Mouse (Mus musculus): Measurements from ENCODE around the gene Gm49366. TPM values are rescaled to one million over a fixed set of nuclear protein-coding genes. Genes with fewer than 3 reads are reported as not detected.
"Not testable (repeated sequence)": the region's sequence is repeated elsewhere in the genome, so short reads cannot be mapped to it uniquely, and the experiment has no call there.

The Gm49366 gene
- polyA plus RNA-seq, 1 experiment from 2014 or later, result not detected

DNA sequence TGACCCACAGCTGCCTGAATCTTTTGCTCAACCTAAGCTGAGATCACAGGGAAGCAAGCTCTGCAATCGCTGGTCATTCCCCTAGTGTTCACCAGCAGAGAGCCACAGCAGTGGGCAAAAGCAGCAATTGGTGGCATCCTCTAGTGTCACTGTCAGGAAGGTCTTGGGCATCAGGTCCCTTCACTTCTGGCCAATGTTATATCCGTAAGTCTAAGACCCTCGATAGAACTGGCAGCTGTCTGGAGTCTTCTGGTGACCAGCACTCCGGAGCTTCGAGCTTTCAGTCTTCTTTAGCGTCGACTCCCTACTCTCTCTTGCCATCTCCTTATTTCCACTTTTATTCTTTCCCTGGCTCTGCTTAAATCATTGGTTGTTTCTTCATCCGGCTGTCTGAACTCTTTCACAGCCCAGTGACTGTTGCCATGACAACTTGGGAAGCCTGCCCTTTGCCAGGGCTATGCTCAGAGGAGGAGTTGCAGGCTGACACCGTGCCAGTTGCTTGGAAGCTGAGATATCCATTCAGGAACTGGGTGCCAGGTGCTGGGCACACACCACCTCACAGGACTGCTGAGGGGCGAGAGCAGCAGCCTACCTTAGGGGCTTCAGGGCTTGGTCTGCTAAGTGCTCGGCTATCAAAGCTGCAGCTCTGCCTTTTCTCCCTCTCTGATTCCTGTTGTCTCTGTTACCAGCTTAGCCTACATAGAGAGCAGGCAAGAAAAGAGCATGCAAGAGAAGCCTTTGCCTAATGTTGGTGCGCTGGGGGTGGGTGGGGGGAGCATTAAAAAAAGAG is 27.3 kb upstream of the Gm49366 start:
- 0 out of 2 replicates have a peak overlapping the region, but pooled peaks have one; percentile 3 for H3K4me3 ChIP-seq
- no peak for ATAC-seq

DNA sequence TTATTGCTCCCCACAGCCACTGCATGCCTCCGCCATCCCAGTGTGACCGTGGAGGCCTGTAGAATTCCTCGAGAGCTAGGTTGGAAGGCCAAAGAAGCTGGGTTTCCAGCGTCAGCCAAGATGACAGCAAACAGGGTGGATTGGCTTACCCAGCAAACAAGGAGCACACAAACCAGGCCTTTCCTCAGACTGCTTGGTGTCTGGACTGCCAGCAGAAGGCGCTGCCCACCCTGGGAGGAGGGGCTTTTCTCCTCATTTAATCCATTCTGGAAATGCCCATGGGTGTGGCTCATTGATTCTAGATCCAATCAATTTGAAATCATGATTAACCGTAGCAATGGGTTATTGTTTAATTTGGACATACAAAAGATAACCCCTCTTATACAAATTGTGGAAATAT is 25.6 kb upstream of the Gm49366 start:
- H3K36me3 ChIP-seq, result no peaks in the 10 kb centered on the region
- peaks cover 46% of the 10 kb centered on the region for H3K27me3 ChIP-seq (replicated peaks)
- no peaks in the 10 kb centered on the region; the same call in 1 of the 2 replicates for H3K4me1 ChIP-seq
- H3K9me3 ChIP-seq (replicated peaks), result no peaks in the 10 kb centered on the region
- H3K4me2 ChIP-seq, result no peak overlapping the region
- H3K9ac ChIP-seq, result no peak overlapping the region
- no peak overlapping the region for H3K4me3 ChIP-seq
- 61% methylated on average over 6 of the region's 6 CpGs for WGBS (ENCODE audit: insufficient replicate concordance)
- ATAC-seq, result no peak
- no peak overlapping the region for H3K27ac ChIP-seq

More for the DNA sequence above, 27.3 kb upstream of the Gm49366 start:
- peak overlapping the region; percentile 24 for H3K4me2 ChIP-seq
- no peak overlapping the region for H3K27ac ChIP-seq
- WGBS (ENCODE audit: insufficient replicate concordance), result 58% methylated on average over 12 of the region's 12 CpGs
- H3K4me1 ChIP-seq, result no peaks in the 10 kb centered on the region; the same call in 1 of the 2 replicates
- no peaks in the 10 kb centered on the region for H3K9me3 ChIP-seq (replicated peaks)
- no peaks in the 10 kb centered on the region for H3K36me3 ChIP-seq
- H3K27me3 ChIP-seq (replicated peaks), result peaks cover 47% of the 10 kb centered on the region
- no peak overlapping the region for H3K9ac ChIP-seq

DNA sequence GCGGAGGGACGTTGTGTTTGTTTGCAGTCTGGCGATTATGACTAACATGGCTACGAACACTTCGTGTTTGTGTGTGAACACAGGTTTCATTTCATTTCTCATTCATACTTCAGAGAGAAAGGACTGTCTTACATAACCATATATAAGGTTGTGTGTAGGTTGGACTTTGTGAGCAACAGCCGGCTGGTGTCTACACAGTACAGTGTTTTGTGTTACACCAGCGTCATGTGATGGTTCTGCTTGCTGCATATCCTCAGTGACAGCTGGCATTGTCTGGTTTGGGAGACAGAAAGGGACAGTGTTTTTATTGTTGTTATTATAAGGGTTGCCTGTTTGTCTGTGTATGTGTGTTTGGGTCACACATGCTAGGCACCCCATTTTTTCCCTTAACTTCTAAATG is 25.0 kb upstream of the Gm49366 start:
- H3K4me2 ChIP-seq, result no peak overlapping the region
- no peaks in the 10 kb centered on the region for H3K36me3 ChIP-seq
- WGBS (ENCODE audit: insufficient replicate concordance), result 78% methylated on average over 7 of the region's 7 CpGs
- no peaks in the 10 kb centered on the region; the same call in 1 of the 2 replicates for H3K4me1 ChIP-seq
- ATAC-seq, result no peak
- no peaks in the 10 kb centered on the region for H3K9me3 ChIP-seq (replicated peaks)
- no peak overlapping the region for H3K4me3 ChIP-seq
- peaks cover 40% of the 10 kb centered on the region for H3K27me3 ChIP-seq (replicated peaks)
- H3K9ac ChIP-seq, result no peak overlapping the region
- no peak overlapping the region for H3K27ac ChIP-seq

DNA sequence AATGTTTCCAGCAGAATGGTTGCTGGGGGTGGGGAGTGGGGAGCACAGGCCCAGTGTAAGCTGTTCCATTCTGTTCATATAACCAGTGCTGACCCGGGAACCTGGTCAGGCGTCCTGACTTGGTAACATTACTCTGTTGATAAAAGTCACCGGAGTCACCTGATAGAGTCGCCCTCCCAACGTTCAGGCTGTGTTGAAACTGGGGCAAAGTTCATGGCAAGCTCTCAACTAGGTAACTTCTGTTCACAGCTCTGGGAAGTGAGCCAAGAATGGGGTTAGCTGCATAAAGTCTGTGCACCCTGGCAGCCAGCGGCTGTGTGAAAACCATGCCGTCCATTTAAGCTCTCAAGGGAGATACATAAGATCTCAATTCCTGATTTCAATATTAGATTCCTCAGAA is 18.2 kb upstream of the Gm49366 start:
- H3K9me3 ChIP-seq (replicated peaks); H3K27me3 ChIP-seq (replicated peaks); H3K4me1 ChIP-seq; H3K36me3 ChIP-seq; H3K27ac ChIP-seq; H3K4me3 ChIP-seq; H3K9ac ChIP-seq; H3K4me2 ChIP-seq: not testable (repeated sequence)
- ATAC-seq, result peak; percentile 74
- 52% methylated on average over 7 of the region's 7 CpGs for WGBS (ENCODE audit: insufficient replicate concordance)

DNA sequence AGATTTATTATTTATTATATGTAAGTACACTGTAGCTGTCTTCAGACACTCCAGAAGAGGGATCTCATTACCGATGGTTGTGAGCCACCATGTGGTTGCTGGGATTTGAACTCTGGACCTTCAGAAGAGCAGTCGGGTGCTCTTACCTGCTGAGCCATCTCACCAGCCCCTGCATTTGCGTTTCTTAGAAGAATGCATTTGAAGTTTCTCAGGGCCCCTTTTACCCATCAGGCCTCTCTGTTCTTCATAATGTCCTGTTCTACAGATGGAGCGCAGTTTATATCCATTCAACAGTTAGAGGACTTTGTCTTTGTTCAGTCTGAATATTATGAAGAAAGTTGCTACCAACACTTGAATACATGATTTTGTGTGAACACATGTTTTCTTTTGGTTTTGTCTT is 16.5 kb upstream of the Gm49366 start:
- not testable (repeated sequence) for H3K9ac ChIP-seq; H3K4me2 ChIP-seq; H3K4me3 ChIP-seq; H3K9me3 ChIP-seq (replicated peaks); H3K27ac ChIP-seq; H3K36me3 ChIP-seq; H3K27me3 ChIP-seq (replicated peaks); H3K4me1 ChIP-seq; ATAC-seq
- WGBS (ENCODE audit: insufficient replicate concordance), result 75% methylated on average over 4 of the region's 4 CpGs

DNA sequence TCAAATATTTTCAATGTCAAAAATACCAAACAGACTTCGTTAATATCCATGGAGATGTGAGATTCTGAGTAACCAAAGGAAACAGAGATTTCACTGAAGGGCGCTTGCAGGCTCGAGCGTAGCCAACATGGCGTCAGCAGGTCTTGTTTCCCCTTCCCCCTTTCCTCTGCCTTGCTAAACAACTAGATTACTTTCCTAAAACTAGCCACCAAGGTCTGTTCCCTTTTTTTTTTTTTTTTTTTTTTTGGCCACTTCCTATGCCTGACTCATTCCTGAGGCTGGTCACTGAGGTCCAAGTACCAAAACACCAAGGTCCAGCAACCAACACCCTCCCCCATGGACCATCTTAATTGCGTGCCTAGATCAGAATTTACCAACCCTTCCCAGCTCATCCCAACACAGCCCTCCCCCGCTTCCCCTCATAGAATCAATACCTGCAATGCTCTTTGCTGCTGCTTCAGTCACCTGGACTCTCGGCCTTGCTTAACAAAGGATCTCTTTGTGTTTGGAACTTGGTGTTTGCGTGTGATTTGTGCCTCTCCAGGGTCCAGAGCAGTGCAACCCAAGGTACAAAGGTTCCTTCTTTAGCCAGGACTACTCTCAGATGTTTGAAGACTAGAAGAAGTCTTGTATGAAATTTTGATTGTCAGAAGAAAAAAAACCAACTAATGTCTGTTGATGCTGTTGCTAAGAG is 15.5 kb upstream of the Gm49366 start:
- no peaks in the 10 kb centered on the region for H3K36me3 ChIP-seq
- no peak overlapping the region for H3K4me3 ChIP-seq
- no peak overlapping the region for H3K4me2 ChIP-seq
- H3K27ac ChIP-seq, result no peak overlapping the region
- H3K4me1 ChIP-seq, result no peaks in the 10 kb centered on the region
- WGBS (ENCODE audit: insufficient replicate concordance), result 63% methylated on average over 9 of the region's 9 CpGs
- no peak for ATAC-seq
- no peaks in the 10 kb centered on the region for H3K9me3 ChIP-seq (replicated peaks)
- no peak overlapping the region for H3K9ac ChIP-seq
- H3K27me3 ChIP-seq (replicated peaks), result no peaks in the 10 kb centered on the region

DNA sequence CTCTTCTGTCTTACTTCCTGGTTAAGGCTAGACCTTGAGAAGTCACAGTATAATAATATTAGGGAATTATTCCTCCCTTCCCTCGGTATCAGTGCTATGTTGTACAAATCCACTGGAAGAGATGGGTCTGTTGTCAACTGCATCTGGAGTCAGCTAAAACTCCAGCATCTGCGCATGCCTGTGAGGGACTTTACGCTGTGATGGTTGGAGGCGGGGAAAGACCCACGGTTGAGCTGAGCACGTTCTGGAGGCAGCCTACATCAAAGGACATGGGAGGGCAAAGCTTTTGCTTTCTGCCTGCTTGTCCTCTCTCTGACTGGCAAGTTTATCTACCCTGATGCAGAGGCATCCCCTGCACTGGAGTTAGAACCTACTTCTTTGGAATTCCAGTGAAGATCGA is 12.8 kb upstream of the Gm49366 start:
- 71% methylated on average over 7 of the region's 7 CpGs for WGBS (ENCODE audit: insufficient replicate concordance)
- Histone ChIP-seq H3K4me2 (no peak overlapping the region), H3K27me3 (replicated peaks) (no peaks in the 10 kb centered on the region), H3K36me3 (no peaks in the 10 kb centered on the region), H3K27ac (no peak overlapping the region), H3K4me3 (no peak overlapping the region), H3K9ac (no peak overlapping the region), H3K4me1 (no peaks in the 10 kb centered on the region), H3K9me3 (replicated peaks) (no peaks in the 10 kb centered on the region)
- no peak for ATAC-seq

DNA sequence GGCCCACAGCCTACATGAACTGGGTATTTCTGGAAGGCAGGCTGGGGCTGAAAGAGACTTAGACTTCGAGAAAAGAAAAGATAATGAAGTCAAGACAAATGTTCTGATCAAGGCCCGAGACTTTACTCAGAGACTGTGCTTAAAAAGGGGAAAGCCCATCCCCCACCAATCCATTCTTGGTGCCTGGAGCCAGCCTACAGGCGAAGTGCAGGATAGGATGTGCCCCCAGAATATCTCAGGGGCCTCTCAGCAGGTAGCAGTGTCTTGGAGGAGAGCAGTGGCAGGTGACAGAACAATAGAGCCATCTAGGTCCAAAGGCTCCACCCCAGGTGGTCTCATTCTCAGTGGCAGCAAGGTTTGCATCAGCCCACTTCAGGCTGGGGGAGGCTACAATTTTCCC is 10.4 kb upstream of the Gm49366 start:
- H3K4me3 ChIP-seq; H3K9ac ChIP-seq; H3K4me1 ChIP-seq; H3K4me2 ChIP-seq; H3K36me3 ChIP-seq; H3K27me3 ChIP-seq (replicated peaks); H3K27ac ChIP-seq; H3K9me3 ChIP-seq (replicated peaks); ATAC-seq: not testable (repeated sequence)
- WGBS (ENCODE audit: insufficient replicate concordance), result 42% methylated on average over 3 of the region's 3 CpGs

DNA sequence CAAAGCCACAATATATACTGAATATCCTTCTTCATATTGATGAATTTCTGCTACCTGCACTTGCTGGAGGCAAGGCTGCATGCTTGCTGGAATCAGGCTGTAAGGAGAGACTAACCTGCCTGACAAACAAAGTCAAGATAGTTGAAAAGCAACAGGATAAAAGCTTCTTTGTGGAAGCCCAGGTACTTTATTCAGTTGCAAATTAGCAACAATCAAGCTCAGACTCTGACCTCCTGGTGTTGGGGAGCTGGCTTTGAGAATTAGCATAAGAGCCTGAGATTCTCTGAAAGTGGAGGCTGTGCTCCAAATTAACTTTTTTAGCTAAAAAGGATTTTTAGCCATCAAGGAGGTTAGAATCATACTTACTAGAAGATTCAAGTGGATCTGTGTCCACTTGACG is 9.7 kb upstream of the Gm49366 start:
- H3K27ac ChIP-seq; H3K36me3 ChIP-seq; H3K4me2 ChIP-seq; H3K9ac ChIP-seq; H3K27me3 ChIP-seq (replicated peaks); H3K4me1 ChIP-seq; ATAC-seq; H3K9me3 ChIP-seq (replicated peaks); H3K4me3 ChIP-seq: not testable (repeated sequence)
- 83% methylated on average over 1 of the region's 1 CpGs for WGBS (ENCODE audit: insufficient replicate concordance)

DNA sequence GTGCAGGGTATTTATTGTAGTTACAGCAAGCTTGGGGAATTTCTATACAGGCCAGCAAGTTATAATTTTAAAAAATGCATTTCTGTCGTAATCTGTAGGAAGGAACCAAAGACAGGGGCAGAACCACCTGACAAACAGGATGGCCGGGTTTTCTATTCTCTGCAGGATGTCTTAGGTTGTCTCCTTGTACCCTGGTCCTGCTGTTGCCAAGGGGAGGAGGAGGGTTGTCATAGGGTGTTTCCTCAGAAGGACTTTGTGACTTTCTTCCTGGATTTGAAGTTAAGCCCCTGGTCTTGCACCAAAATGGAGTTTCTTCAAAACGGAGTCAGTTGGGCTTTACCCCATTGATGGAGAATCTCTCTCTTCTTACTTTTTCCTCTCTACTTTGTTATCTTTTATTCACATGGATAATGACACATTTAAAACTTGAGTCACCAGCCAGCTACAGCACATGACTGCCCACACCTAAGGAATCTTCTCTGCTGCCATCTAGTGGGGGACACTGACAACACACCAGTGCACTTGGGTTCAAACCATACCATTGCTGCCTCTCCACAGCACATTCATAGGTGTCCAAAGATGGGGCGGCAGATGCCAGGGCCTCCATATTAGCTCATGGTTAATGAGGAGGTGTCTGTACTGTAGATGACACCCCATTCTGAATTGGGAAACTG is 7.9 kb upstream of the Gm49366 start:
- Histone ChIP-seq H3K4me3 (no peak overlapping the region), H3K9ac (no peak overlapping the region), H3K4me2 (no peak overlapping the region), H3K27me3 (replicated peaks) (no peaks in the 10 kb centered on the region), H3K9me3 (replicated peaks) (no peaks in the 10 kb centered on the region), H3K27ac (no peak overlapping the region), H3K4me1 (peaks cover 2% of the 10 kb centered on the region; the same call in 1 of the 2 replicates), H3K36me3 (no peaks in the 10 kb centered on the region)
- ATAC-seq, result no peak
- WGBS (ENCODE audit: insufficient replicate concordance), result 51% methylated on average over 4 of the region's 4 CpGs

DNA sequence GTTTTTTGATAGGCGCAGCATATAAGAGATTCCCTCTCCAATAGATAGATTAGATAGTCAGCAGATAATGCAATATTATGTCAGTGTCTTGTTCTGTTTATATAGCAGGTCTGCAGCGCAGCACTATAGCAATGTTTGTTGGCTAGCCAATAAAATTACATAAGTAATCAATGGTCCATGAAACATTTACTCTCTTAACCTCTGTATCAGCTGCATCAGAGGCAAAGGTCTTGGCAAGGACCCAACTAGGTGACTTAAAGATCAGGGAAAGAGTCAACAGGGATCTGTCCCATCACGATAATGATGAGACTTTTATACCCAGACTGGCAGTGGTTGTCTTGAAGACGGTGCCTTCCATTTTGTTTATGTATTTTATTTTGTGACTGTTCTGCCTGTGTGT is 5.9 kb upstream of the Gm49366 start:
- 67% methylated on average over 4 of the region's 4 CpGs for WGBS (ENCODE audit: insufficient replicate concordance)
- Histone ChIP-seq H3K4me2 (no peak overlapping the region), H3K4me1 (peaks cover 2% of the 10 kb centered on the region; the same call in 1 of the 2 replicates), H3K36me3 (no peaks in the 10 kb centered on the region), H3K27me3 (replicated peaks) (peaks cover 6% of the 10 kb centered on the region), H3K27ac (no peak overlapping the region), H3K9me3 (replicated peaks) (no peaks in the 10 kb centered on the region), H3K4me3 (no peak overlapping the region), H3K9ac (no peak overlapping the region)
- no peak for ATAC-seq

DNA sequence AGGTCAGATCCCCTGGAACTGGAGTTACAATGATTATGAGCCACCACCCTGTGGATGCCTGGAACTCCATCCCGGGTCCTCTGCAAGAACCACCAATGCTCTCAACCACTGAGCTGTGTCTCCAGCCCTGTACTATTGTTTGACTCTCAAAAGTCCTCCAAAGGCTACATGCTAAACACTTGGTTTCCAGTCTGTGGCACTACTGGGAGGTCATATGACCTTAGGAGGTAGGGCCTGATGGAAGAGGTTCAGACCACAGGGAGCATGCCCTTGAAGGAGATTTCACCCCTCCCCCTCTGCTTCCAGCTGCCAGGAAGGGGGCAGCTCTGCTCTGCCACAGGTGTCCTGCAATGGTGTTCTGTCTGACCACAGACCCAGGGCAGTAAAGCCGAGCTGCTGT is 5.4 kb upstream of the Gm49366 start:
- H3K4me2 ChIP-seq; H3K9me3 ChIP-seq (replicated peaks); H3K36me3 ChIP-seq; H3K4me1 ChIP-seq; ATAC-seq; H3K9ac ChIP-seq; H3K27ac ChIP-seq; H3K4me3 ChIP-seq: not testable (repeated sequence)
- 41% methylated on average over 2 of the region's 2 CpGs for WGBS (ENCODE audit: insufficient replicate concordance)
- peaks cover 11% of the 10 kb centered on the region for H3K27me3 ChIP-seq (replicated peaks)
